Mouse (Mus musculus) gastrocnemius, postnatal 36 days (tissue): ENCODE data around the gene Dnajc8. TPM values are rescaled to one million over a fixed set of nuclear protein-coding genes. Genes with fewer than 3 reads are reported as not detected.

ENCODE experiments used
- DNase-seq, 2 experiments: peaks; one replicate each; pipeline ENCODE4 v3.0.0; 2022
- intact Hi-C: fragments of 180-260 bp; cut with DNase I; formaldehyde crosslinking; loops from one replicate; pipeline ENCODE4 v1.15.1; 2025
- total RNA-seq, 2 experiments: library from RNA; stranded (reverse); gene quantifications; 2 replicates each; pipeline ENCODE4 v1.2.3; 2021

Gene Dnajc8
- total RNA-seq, 2 experiments from 2014 or later: 40.0 to 47.4 TPM

- no peak for DNase-seq
- intact Hi-C loops: loop anchor here (2.0 to 10.0 kb wide), 3 partner anchors 47 to 219 kb away; partner anchors contain the start of gene Phactr4
Measured at GRCm38 (mm10) chr4:132513395-132514273, 21.7 kb upstream of the Dnajc8 start.

GRCm38 (mm10) chr4:132514555-132515135 lies 20.7 kb upstream of the Dnajc8 start:
- peak; percentile 79 to 88 for DNase-seq
- intact Hi-C loops: loop anchor here (5.0 to 10.0 kb wide), 2 partner anchors 92 to 220 kb away; partner anchors contain the start of gene Phactr4

GRCm38 (mm10) chr4:132515369-132516155 lies 19.8 kb upstream of the Dnajc8 start:
- peak; percentile 77 to 92 for DNase-seq
- intact Hi-C loops: loop anchor here (10.0 kb wide), 1 partner anchor 221 kb away; no protein-coding TSS in a partner anchor

GRCm38 (mm10) chr4:132518066-132518465 lies 17.3 kb upstream of the Dnajc8 start:
- DNase-seq: no peak
- intact Hi-C loops: loop anchor here (10.0 kb wide), 1 partner anchor 223 kb away; no protein-coding TSS in a partner anchor

GRCm38 (mm10) chr4:132519188-132519587 lies 16.2 kb upstream of the Dnajc8 start:
- intact Hi-C loops: loop anchor here (10.0 kb wide), 1 partner anchor 224 kb away; no protein-coding TSS in a partner anchor
- no peak for DNase-seq

- intact Hi-C loops: no loop called here
- DNase-seq: no peak
Measured at GRCm38 (mm10) chr4:132524321-132524741, 11.0 kb upstream of the Dnajc8 start.

- no peak for DNase-seq
- intact Hi-C loops: no loop called here
Measured at GRCm38 (mm10) chr4:132524808-132525207, 10.5 kb upstream of the Dnajc8 start.

- no peak for DNase-seq
- intact Hi-C loops: no loop called here
Measured at GRCm38 (mm10) chr4:132526678-132527077, 8.7 kb upstream of the Dnajc8 start.

- no peak for DNase-seq
- intact Hi-C loops: no loop called here
Measured at GRCm38 (mm10) chr4:132527917-132528522, 7.3 kb upstream of the Dnajc8 start.

- no peak for DNase-seq
- intact Hi-C loops: no loop called here
Measured at GRCm38 (mm10) chr4:132529344-132529743, 6.0 kb upstream of the Dnajc8 start.

GRCm38 (mm10) chr4:132530033-132530804 lies 5.1 kb upstream of the Dnajc8 start:
- DNase-seq: no peak
- intact Hi-C loops: no loop called here

- intact Hi-C loops: no loop called here
- no peak for DNase-seq
Measured at GRCm38 (mm10) chr4:132532496-132532895, 2.9 kb upstream of the Dnajc8 start.

- peak; percentile 75 to 85 for DNase-seq
- intact Hi-C loops: no loop called here
Measured at GRCm38 (mm10) chr4:132532981-132533916, 2.1 kb upstream of the Dnajc8 start, which contains the start of gene Atpif1. Gene Atpif1 (minus strand): TSS chr4:132533659.

- no peak for DNase-seq
- intact Hi-C loops: no loop called here
Measured at GRCm38 (mm10) chr4:132539481-132539880, 4.1 kb downstream of the Dnajc8 start.

GRCm38 (mm10) chr4:132541413-132541812 lies 6.1 kb downstream of the Dnajc8 start:
- no peak for DNase-seq
- intact Hi-C loops: no loop called here

- intact Hi-C loops: no loop called here
Measured at GRCm38 (mm10) chr4:132542724-132543123, 7.4 kb downstream of the Dnajc8 start.

GRCm38 (mm10) chr4:132545851-132546250 lies 10.5 kb downstream of the Dnajc8 start:
- peak in 1 of 2 experiments; percentile 41 for DNase-seq
- intact Hi-C loops: loop anchor here (2.0 kb wide), 2 partner anchors 91 to 131 kb away; no protein-coding TSS in a partner anchor

More at GRCm38 (mm10) chr4:132542724-132543123, 7.4 kb downstream of the Dnajc8 start:
- DNase-seq: no peak

- intact Hi-C loops: no loop called here
- no peak for DNase-seq
Measured at GRCm38 (mm10) chr4:132554221-132554620, 18.9 kb downstream of the Dnajc8 start.
